In the genomic region with DNA sequence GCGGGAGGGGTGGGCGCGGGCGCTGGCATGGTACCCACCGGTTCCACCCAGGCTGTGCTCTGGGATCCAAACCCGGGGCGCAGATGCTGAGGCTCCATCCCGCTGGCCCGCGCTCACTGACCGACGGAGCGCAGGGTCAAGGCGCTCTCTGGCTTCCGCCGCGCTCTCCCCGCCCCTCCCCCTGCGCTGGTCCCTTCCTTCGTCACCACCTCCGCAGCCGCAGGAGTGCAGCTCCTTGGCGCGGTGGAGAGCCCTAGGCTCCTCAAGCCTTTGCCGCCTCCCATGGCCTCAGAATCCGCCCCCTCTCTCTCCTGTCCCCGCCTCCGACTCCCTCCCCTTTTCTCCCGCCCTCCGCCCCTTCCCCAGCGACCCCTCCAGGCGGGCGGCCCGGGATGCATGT, we compare ENCODE assay signal across 11 mouse cellular contexts. TPM values are rescaled to one million over a fixed set of nuclear protein-coding genes. Genes with fewer than 3 reads are reported as not detected.
DNase-seq lines count a peak whose midpoint lies in the region; ATAC-seq and TF ChIP-seq lines count a peak whose summit lies in the region.
"Not testable (repeated sequence)": the region's sequence is repeated elsewhere in the genome, so short reads cannot be mapped to it uniquely, and the experiment has no call there.
"Had no signal": no experiment of that assay in that cellular context is flagged by ENCODE, and none has a peak within 500 bp of the region (broad histone marks: within the 10 kb centered on the region; RNA-seq: fewer than 3 reads in every experiment).

A gene (minus strand): TSS at position 185 of the 400 bp plus-strand sequence.

- not testable (repeated sequence) for ATAC-seq in forebrain, embryonic 15.5 days (replicated peaks); heart, postnatal 0 days (ENCODE audit: insufficient read depth, low read depth); lung, postnatal 0 days

- H3K36me3 ChIP-seq in E14TG2a.4 (ENCODE audit: insufficient read depth, low read length); forebrain, embryonic 15.5 days; heart, postnatal 0 days (replicated peaks; ENCODE audit: control insufficient read depth, insufficient read depth, low read length); kidney, adult 2 months (ENCODE audit: control insufficient read depth, insufficient read depth, low read length); limb, embryonic 10.5 days; lung, postnatal 0 days (ENCODE audit: insufficient read depth, low read length): not testable (repeated sequence)

- 0% methylated on average over 5 of the region's 34 CpGs for WGBS in forebrain, embryonic 15.5 days
- WGBS in heart, postnatal 0 days: no CpG with 5 or more reads among the region's 34 CpGs
- WGBS in kidney, adult 2 months: 4% methylated on average over 4 of the region's 34 CpGs
- WGBS in limb, embryonic 10.5 days: 0% methylated on average over 4 of the region's 34 CpGs
- no CpG with 5 or more reads among the region's 34 CpGs for WGBS in lung, postnatal 0 days
- WGBS in olfactory bulb, adult 2 months: 0% methylated on average over 1 of the region's 34 CpGs

- not testable (repeated sequence) for TF ChIP-seq EP300 in heart, postnatal 0 days (IDR thresholded peaks at IDR 0.05; ENCODE audit: low read depth); lung, postnatal 0 days (IDR thresholded peaks at IDR 0.05)

- not testable (repeated sequence) for H3K27me3 ChIP-seq in E14TG2a.4 (ENCODE audit: insufficient read depth, low read length); forebrain, embryonic 15.5 days; heart, postnatal 0 days (ENCODE audit: control insufficient read depth, insufficient read depth, low read length); kidney, adult 2 months (replicated peaks; ENCODE audit: control insufficient read depth, insufficient read depth, low read length); limb, embryonic 10.5 days (ENCODE audit: low read depth, poor library complexity, severe bottlenecking); lung, postnatal 0 days (replicated peaks; ENCODE audit: insufficient read depth, low read length)

- peak within 1 kb of the TSS; percentile 67 for H3K4me3 ChIP-seq in E14TG2a.4 (replicated peaks; ENCODE audit: low read length)
- peak within 1 kb of the TSS; percentile 49 for H3K4me3 ChIP-seq in forebrain, embryonic 15.5 days
- peak within 1 kb of the TSS; percentile 36 for H3K4me3 ChIP-seq in heart, postnatal 0 days (ENCODE audit: low read depth, low read length)
- H3K4me3 ChIP-seq in kidney, adult 2 months (ENCODE audit: insufficient read depth, low read depth, low read length): peak within 1 kb of the TSS; percentile 21; the same call in 1 of the 2 replicates
- H3K4me3 ChIP-seq in limb, embryonic 10.5 days: peak within 1 kb of the TSS; percentile 48
- not testable (repeated sequence) for H3K4me3 ChIP-seq in lung, postnatal 0 days (ENCODE audit: low read depth, low read length)
- peak within 1 kb of the TSS; percentile 47 for H3K4me3 ChIP-seq in olfactory bulb, adult 2 months (ENCODE audit: insufficient read depth, low read depth, low read length)

- H3K9ac ChIP-seq in forebrain, embryonic 15.5 days (replicated peaks): peak within 1 kb of the TSS; percentile 53
- H3K9ac ChIP-seq in heart, postnatal 0 days (replicated peaks; ENCODE audit: low read depth, low read length); lung, postnatal 0 days (replicated peaks; ENCODE audit: low read depth): not testable (repeated sequence)

- DNase-seq in cerebellum, postnatal 25 days: peak; percentile 6 to 23
- DNase-seq in heart, postnatal 0 days (ENCODE audit: low spot score); kidney, adult 2 months; limb, embryonic 10.5 days (ENCODE audit: low spot score); lung, postnatal 0 days (ENCODE audit: low spot score): not testable (repeated sequence)

- H3K4me1 ChIP-seq in E14TG2a.4 (replicated peaks; ENCODE audit: low read depth, low read length); forebrain, embryonic 15.5 days; heart, postnatal 0 days (ENCODE audit: control insufficient read depth, insufficient read depth); kidney, adult 2 months (ENCODE audit: control insufficient read depth, insufficient read depth, low read length); limb, embryonic 10.5 days; lung, postnatal 0 days (ENCODE audit: insufficient read depth, low read depth, low read length); olfactory bulb, adult 2 months (ENCODE audit: control insufficient read depth, insufficient read depth, low read length): not testable (repeated sequence)

- not testable (repeated sequence) for TF ChIP-seq CTCF in E14TG2a.4 (conservative IDR thresholded peaks at IDR 0.05; ENCODE audit: low read length); heart, postnatal 0 days (IDR thresholded peaks at IDR 0.05; ENCODE audit: low read depth); kidney, adult 2 months (conservative IDR thresholded peaks at IDR 0.05; ENCODE audit: insufficient read depth, insufficient read length, low read depth, low read length); lung, postnatal 0 days (IDR thresholded peaks at IDR 0.05); olfactory bulb, adult 2 months (IDR thresholded peaks at IDR 0.05; ENCODE audit: insufficient read depth, low read depth, low read length)

- not testable (repeated sequence) for H3K27ac ChIP-seq in forebrain, embryonic 15.5 days (replicated peaks); heart, postnatal 0 days (ENCODE audit: low read depth); kidney, adult 2 months (ENCODE audit: insufficient read depth, low read depth, low read length); limb, embryonic 10.5 days; lung, postnatal 0 days (ENCODE audit: low read length); olfactory bulb, adult 2 months (ENCODE audit: insufficient read depth, low read depth, low read length)

- H3K4me2 ChIP-seq in forebrain, embryonic 15.5 days (replicated peaks): peak within 1 kb of the TSS; percentile 78
- H3K4me2 ChIP-seq in heart, postnatal 0 days (ENCODE audit: low read depth, low read length): peak within 1 kb of the TSS; percentile 53
- H3K4me2 ChIP-seq in lung, postnatal 0 days (replicated peaks; ENCODE audit: low read depth, low read length): peak within 1 kb of the TSS; percentile 47

- not testable (repeated sequence) for TF ChIP-seq POLR2A in kidney, adult 2 months (IDR thresholded peaks at IDR 0.05; ENCODE audit: low read depth, low read length); olfactory bulb, adult 2 months (IDR thresholded peaks at IDR 0.05; ENCODE audit: insufficient read depth, low read depth, low read length)

- H3K9me3 ChIP-seq in E14TG2a.4 (ENCODE audit: low read length); forebrain, embryonic 15.5 days; heart, postnatal 0 days (replicated peaks; ENCODE audit: control insufficient read depth, low read length); limb, embryonic 10.5 days (replicated peaks); lung, postnatal 0 days (ENCODE audit: low read length): not testable (repeated sequence)

RNA-seq across cellular contexts. Expression of the gene that starts here (rescaled TPM):
- 2.7 and 3.2 TPM in 2 replicates for polyA plus RNA-seq in forebrain, embryonic 15.5 days (2015; fragmentation: Nextera tagmentation; extraction: Ambion mirVana)
- total RNA-seq in heart, postnatal 0 days (2014; rRNA removed; ENCODE audit: low replicate concordance): not detected in 2 replicates
- polyA plus RNA-seq in heart, postnatal 0 days (2015; fragmentation: Nextera tagmentation; extraction: Ambion mirVana): 0.22 and 0.51 TPM in 2 replicates
- not detected in 2 replicates for polyA plus RNA-seq in kidney, adult 2 months (2012; rRNA removed)
- 0.30 and 0.99 TPM in 2 replicates for polyA plus RNA-seq in limb, embryonic 10.5 days (2016; fragmentation: Nextera tagmentation; extraction: Ambion mirVana)
- 0.13 and 0.23 TPM in 2 replicates for polyA plus RNA-seq in lung, postnatal 0 days (2015; fragmentation: Nextera tagmentation; extraction: Ambion mirVana)
- not detected in 2 replicates for polyA plus RNA-seq in olfactory bulb, adult 2 months (2012; ENCODE audit: insufficient read depth, insufficient read length, low replicate concordance, missing spikeins)
- total RNA-seq: hematopoietic stem cell, adult 5-6 weeks; MEL had no signal
- polyA plus RNA-seq: liver, postnatal 0 days had no signal
